Mouse (Mus musculus): Measurements from ENCODE around the gene Cacng5.

Cacng5 gene

DNA sequence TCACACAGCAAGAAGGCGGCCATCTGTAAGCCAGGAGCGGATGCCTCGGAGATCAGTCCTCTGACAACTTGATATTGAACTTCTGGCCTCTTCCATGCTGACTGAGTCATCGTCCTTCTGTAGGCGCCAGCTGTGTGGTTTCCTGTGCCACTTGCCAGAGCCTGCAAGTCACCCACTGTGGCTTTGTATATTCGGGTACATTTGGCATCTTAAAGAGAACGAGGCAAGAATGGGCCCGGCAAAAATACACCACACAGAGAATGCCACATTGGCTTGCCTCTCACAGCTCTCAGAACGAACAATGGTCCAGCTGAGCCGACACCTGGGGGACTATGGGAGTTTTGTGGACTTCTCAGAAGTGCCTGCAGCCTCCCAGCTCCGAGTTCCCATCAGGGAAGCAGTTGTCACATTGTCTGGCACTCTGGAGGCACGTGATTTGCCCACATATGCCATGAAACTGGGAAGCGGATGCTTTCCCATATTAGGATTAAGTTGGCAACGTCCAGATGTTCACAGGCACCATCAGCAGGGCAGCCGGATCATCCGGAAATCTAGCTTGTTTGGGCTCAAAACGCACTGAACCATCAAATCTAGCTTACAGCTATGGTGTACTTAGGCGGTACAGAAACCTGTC, 38.9 kb downstream of the Cacng5 start:
- peak in 1 of 2 experiments; percentile 8 for DNase-seq

DNA sequence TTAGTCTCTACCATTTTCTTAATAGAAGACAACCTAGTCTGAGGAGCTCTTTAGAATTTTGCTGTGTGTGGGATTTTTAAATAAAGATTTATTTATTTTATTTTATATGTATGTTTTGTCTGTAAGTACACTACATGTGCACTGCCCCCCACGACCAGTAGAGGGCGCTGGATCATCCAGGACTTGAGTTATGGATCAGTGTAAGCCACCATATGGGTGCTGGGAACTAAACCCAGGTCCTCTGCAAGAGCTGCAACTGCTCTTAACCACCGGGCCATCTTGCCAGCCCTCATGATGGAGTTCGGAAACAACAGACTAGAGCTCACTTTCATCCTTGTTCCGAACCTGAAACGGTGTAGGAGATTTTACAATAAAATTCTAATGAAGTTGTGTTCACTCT, 42.1 kb downstream of the Cacng5 start:
- DNase-seq: no peak

- DNase-seq: no peak
Measured at GRCm38 (mm10) chr11:107867509-107867908, 47.3 kb downstream of the Cacng5 start.

GRCm38 (mm10) chr11:107865128-107865527, 49.7 kb downstream of the Cacng5 start:
- DNase-seq: peak; percentile 32 to 41

DNA sequence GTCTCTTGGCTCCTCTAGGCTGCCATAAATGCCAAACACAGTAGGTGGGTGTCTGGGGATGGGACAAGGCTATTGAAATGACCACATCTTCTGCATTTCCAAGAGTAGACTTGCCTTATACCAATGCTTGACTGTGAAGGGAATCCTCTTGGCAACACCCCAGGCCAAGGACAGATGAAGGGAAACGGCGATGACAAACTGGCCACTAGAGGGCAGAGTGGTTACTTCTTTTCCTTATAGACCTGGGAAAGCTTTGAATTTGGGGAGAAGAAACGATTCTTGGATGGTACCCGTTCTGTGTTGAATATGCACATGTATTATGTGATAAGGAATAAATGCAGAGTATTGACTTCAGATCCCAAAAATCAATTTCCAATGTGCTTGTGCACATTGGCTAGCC, 50.8 kb downstream of the Cacng5 start:
- DNase-seq: peak; percentile 26 to 49

DNA sequence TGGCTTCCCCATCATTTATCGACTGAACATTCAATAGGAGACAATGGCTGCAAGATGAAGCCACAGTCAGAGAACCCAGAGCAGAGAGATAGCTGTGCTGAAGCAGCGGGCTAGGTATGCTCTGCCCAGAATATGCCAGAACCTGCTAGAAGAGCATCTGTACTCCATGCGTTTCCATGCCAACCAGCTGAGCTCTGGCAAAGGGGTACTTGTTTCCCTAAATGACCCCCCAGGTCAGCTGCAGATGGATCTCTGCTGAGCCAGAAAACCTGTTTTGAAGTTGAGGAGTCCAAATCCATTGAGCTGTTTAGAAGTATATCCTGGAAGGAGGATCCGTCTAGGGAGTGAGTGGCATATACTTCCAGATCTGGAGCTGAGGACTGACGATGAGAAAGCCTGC, 53.1 kb downstream of the Cacng5 start:
- no peak for DNase-seq

DNA sequence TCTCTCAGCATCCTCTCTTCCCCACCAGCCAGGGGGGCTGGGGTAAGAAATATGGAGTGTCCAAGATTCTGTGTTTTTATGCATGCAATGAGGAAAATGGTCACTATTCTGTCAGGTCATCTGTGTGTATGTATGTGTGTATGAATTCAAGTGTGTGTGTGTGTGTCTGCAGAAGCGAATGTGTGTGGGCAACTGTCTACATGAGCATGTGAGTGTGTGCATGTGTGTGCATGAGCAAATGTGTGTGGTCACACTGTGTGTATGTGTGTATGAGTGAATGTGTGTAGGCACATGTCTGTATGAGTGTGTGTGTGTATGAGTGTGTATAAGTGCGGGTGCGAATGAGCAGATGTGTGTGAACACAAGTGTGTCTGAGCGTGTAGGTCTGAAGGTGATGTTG, 55.0 kb downstream of the Cacng5 start:
- DNase-seq: no peak

GRCm38 (mm10) chr11:107859288-107859687, 55.6 kb downstream of the Cacng5 start:
- DNase-seq: peak; percentile 23 to 25

DNA sequence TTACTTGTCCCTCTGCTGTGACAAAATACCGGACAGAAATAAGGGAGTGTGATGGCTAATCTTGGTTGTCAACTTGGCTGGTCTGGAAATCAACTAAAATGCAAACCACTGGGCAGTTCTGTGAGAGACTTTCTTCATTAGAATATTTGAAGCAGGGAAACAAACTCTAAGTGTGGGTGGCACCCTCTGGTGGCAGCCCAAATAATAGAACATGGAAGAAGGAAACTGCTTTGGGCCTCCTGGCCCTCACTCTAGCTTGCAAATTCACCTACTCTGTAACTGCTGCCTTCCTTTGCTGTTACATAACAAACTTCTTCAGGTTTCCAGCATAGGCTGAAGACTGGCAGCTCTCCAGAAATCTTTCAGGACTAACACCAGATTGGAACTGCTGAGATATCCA, 61.8 kb downstream of the Cacng5 start:
- DNase-seq: peak in 1 of 2 experiments; percentile 8

DNA sequence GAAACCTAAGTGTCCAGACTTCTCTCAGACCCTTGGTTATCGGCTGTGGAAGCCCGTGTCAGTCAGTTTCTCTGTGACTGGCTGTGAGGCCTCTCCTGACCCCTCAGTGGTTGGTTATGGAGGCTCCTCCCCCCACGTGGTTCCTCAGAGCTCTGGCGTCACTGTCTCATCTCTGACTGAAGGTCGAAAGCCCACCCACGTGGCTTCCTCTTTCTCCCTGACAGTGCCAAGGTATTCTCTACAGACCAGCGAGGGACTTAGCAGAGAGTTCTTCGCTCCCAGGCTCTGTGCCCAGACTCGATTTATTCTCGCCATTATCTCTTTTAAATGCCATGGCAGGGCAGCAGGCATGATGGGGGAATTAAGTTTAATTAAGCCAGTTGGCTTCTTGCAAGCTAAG, 65.2 kb downstream of the Cacng5 start:
- no peak for DNase-seq

DNA sequence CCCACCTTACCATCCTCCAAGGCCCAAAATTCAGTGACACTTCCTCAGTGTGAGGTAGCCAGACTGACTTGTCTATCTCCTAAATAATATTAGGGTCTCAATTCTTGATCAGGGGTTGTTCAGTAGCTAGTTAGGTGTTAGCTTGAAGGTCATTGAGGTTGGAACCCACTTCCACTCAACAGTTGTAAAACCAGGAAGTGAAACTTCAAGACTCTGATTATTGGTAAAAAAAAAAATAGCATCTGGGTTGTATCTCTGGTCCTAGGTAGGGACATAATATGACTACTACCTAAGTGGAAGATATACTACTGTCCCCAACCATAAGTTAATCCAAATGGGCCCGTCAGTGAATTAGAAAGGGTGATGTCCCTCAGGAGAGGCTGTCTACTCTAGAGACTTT, 70.7 kb downstream of the Cacng5 start:
- no peak for DNase-seq

- DNase-seq: no peak
Measured at GRCm38 (mm10) chr11:107833351-107834040, 81.4 kb downstream of the Cacng5 start.
